Mouse (Mus musculus): Measurements from ENCODE around the gene Itgb1. TPM values are rescaled to one million over a fixed set of nuclear protein-coding genes. Genes with fewer than 3 reads are reported as not detected.

The Itgb1 gene
- total and polyA plus RNA-seq, 3 experiments, result 73.7 to 189 (median 114) TPM

GRCm38 (mm10) chr8:128688679-128689078 lies 3.2 kb downstream of the Itgb1 start (continued):
- peak; percentile 27; the same call in 1 of the 2 replicates for TF ChIP-seq MYC (IDR thresholded peaks at IDR 0.05; ENCODE audit: low read depth, low read length)
- no peak for TF ChIP-seq POLR2A (IDR thresholded peaks at IDR 0.05; ENCODE audit: control insufficient read depth in 1 of 2, insufficient read depth in 1 of 2, low read depth in 1 of 2, low read length in 2 of 2, poor library complexity in 1 of 2)
- no peak for TF ChIP-seq ZKSCAN1 (IDR thresholded peaks at IDR 0.05; ENCODE audit: low read depth, low read length)
- peak; percentile 52 for TF ChIP-seq TAL1 (IDR thresholded peaks at IDR 0.05; ENCODE audit: low read length)
- no peak for TF ChIP-seq SMC3 (IDR thresholded peaks at IDR 0.05; ENCODE audit: low read depth, low read length)
- TF ChIP-seq KAT2A (conservative IDR thresholded peaks at IDR 0.05; ENCODE audit: low read depth, low read length), result no peak
- TF ChIP-seq UBTF (IDR thresholded peaks at IDR 0.05; ENCODE audit: borderline replicate concordance, insufficient read depth, low read depth, low read length), result no peak
- TF ChIP-seq CHD2 (IDR thresholded peaks at IDR 0.05; ENCODE audit: low read length), result no peak
- peak; percentile 97 for TF ChIP-seq TCF12 (IDR thresholded peaks at IDR 0.05; ENCODE audit: low read depth, low read length)
- TF ChIP-seq EP300 (IDR thresholded peaks at IDR 0.05; ENCODE audit: low read depth in 1 of 2, low read length in 2 of 2), result peak; percentile 93 to 96
- TF ChIP-seq HCFC1 (IDR thresholded peaks at IDR 0.05; ENCODE audit: low read depth, low read length), result peak; percentile 23; the same call in 1 of the 2 replicates

GRCm38 (mm10) chr8:128690056-128690455 lies 4.6 kb downstream of the Itgb1 start:
- Histone ChIP-seq H3K27ac (ENCODE audit: control insufficient read depth, low read depth, low read length) (no peak overlapping the region), H3K27me3 (ENCODE audit: control insufficient read depth in 1 of 2, insufficient read depth in 2 of 2, low read length in 2 of 2) (no peaks in the 10 kb centered on the region), H3K4me1 (ENCODE audit: control insufficient read depth in 1 of 2, insufficient read depth in 2 of 2, low read length in 2 of 2) (peaks cover 23 to 26% of the 10 kb centered on the region in 2 experiments), H3K9me3 (replicated peaks; ENCODE audit: insufficient read depth, low read length) (no peaks in the 10 kb centered on the region), H3K4me3 (ENCODE audit: control insufficient read depth in 1 of 2, insufficient read depth in 1 of 2, low read depth in 2 of 2, low read length in 2 of 2) (no peak overlapping the region), H3K79me2 (ENCODE audit: control insufficient read depth, insufficient read depth, low read length, poor library complexity) (peaks cover 63% of the 10 kb centered on the region), H3K9ac (ENCODE audit: control insufficient read depth, low read depth, low read length, poor library complexity, severe bottlenecking) (no peak overlapping the region), H3K36me3 (ENCODE audit: control insufficient read depth in 1 of 2, insufficient read depth in 2 of 2, low read length in 2 of 2) (peaks cover 2 to 58% of the 10 kb centered on the region in 2 experiments; a peak in 3 of 4 replicates)
- DNase-seq (ENCODE audit: low read depth, low spot score), result peak; percentile 41
- TF ChIP-seq CHD2 (IDR thresholded peaks at IDR 0.05; ENCODE audit: low read length), result no peak
- TF ChIP-seq HCFC1 (IDR thresholded peaks at IDR 0.05; ENCODE audit: low read depth, low read length), result no peak
- TF ChIP-seq ETS1 (IDR thresholded peaks at IDR 0.05; ENCODE audit: low read depth, low read length), result 0 out of 2 replicates have a peak, but pooled peaks have one; percentile 31
- no peak for TF ChIP-seq BHLHE40 (IDR thresholded peaks at IDR 0.05; ENCODE audit: borderline replicate concordance, low read depth, low read length)
- peak; percentile 49; the same call in 1 of the 2 replicates for TF ChIP-seq GATA1 (IDR thresholded peaks at IDR 0.05; ENCODE audit: low read depth, low read length)
- no peak for TF ChIP-seq MYC (IDR thresholded peaks at IDR 0.05; ENCODE audit: low read depth, low read length)
- TF ChIP-seq TCF12 (IDR thresholded peaks at IDR 0.05; ENCODE audit: low read depth, low read length), result 0 out of 2 replicates have a peak, but pooled peaks have one; percentile 33
- TF ChIP-seq E2F4 (IDR thresholded peaks at IDR 0.05; ENCODE audit: borderline replicate concordance, low read depth, low read length), result no peak
- no peak for TF ChIP-seq ZKSCAN1 (IDR thresholded peaks at IDR 0.05; ENCODE audit: low read depth, low read length)

GRCm38 (mm10) chr8:128696701-128697397 lies 11.4 kb downstream of the Itgb1 start:
- Histone ChIP-seq H3K4me1 (ENCODE audit: control insufficient read depth in 1 of 2, insufficient read depth in 2 of 2, low read length in 2 of 2) (peaks cover 21 to 32% of the 10 kb centered on the region in 2 experiments), H3K9ac (ENCODE audit: control insufficient read depth, low read depth, low read length, poor library complexity, severe bottlenecking) (no peak overlapping the region), H3K27me3 (ENCODE audit: control insufficient read depth in 1 of 2, insufficient read depth in 2 of 2, low read length in 2 of 2) (no peaks in the 10 kb centered on the region), H3K79me2 (ENCODE audit: control insufficient read depth, insufficient read depth, low read length, poor library complexity) (peaks cover 62% of the 10 kb centered on the region), H3K4me3 (ENCODE audit: control insufficient read depth in 1 of 2, insufficient read depth in 1 of 2, low read depth in 2 of 2, low read length in 2 of 2) (no peak overlapping the region), H3K27ac (ENCODE audit: control insufficient read depth, low read depth, low read length) (peak overlapping the region; percentile 46), H3K9me3 (replicated peaks; ENCODE audit: insufficient read depth, low read length) (no peaks in the 10 kb centered on the region), H3K36me3 (ENCODE audit: control insufficient read depth in 1 of 2, insufficient read depth in 2 of 2, low read length in 2 of 2) (peaks cover 0 to 67% of the 10 kb centered on the region in 2 experiments; a peak in 2 of 4 replicates)
- DNase-seq (ENCODE audit: low read depth, low spot score), result peak; percentile 54
- TF ChIP-seq ELF1 (IDR thresholded peaks at IDR 0.05; ENCODE audit: low read depth, low read length), result no peak
- TF ChIP-seq SIN3A (IDR thresholded peaks at IDR 0.05; ENCODE audit: low read length), result 0 out of 2 replicates have a peak, but pooled peaks have one; percentile 37
- TF ChIP-seq ETS1 (IDR thresholded peaks at IDR 0.05; ENCODE audit: low read depth, low read length), result peak; percentile 61; the same call in 1 of the 2 replicates
- peak; percentile 44; the same call in 1 of the 2 replicates for TF ChIP-seq RCOR1 (IDR thresholded peaks at IDR 0.05; ENCODE audit: low read depth, low read length)
- no peak for TF ChIP-seq CTCF (IDR thresholded peaks at IDR 0.05 in 2 of 3, conservative IDR thresholded peaks at IDR 0.05 in 1 of 3; ENCODE audit: control insufficient read depth in 1 of 3, insufficient read depth in 1 of 3, low read depth in 2 of 3, low read length in 3 of 3, poor library complexity in 1 of 3, severe bottlenecking in 1 of 3)
- no peak for TF ChIP-seq ZMIZ1 (IDR thresholded peaks at IDR 0.05; ENCODE audit: low read depth, low read length)
- TF ChIP-seq MYC (IDR thresholded peaks at IDR 0.05; ENCODE audit: low read depth, low read length), result no peak
- TF ChIP-seq EP300 (IDR thresholded peaks at IDR 0.05; ENCODE audit: low read depth in 1 of 2, low read length in 2 of 2), result peak; percentile 41 to 66; a peak in 2 of 4 replicates
- peak; percentile 64 for TF ChIP-seq TCF12 (IDR thresholded peaks at IDR 0.05; ENCODE audit: low read depth, low read length)
- TF ChIP-seq GATA1 (IDR thresholded peaks at IDR 0.05; ENCODE audit: low read depth, low read length), result peak; percentile 85
- peak; percentile 58 for TF ChIP-seq TAL1 (IDR thresholded peaks at IDR 0.05; ENCODE audit: low read length)
- TF ChIP-seq MAX (IDR thresholded peaks at IDR 0.05; ENCODE audit: low read length), result no peak

Measured in MEL (cell line).